Mouse (Mus musculus) liver, postnatal 0 days (tissue): ENCODE measurements around the gene Pold1. TPM values are rescaled to one million over a fixed set of nuclear protein-coding genes. Genes with fewer than 3 reads are reported as not detected.

ENCODE experiments used
- ATAC-seq: fragments of 200-750 bp; cut with Nextera tagmentation; 2 replicates; pipeline ENCODE4 v1.8.0; 2017; ENCODE audit warnings: mild to moderate bottlenecking, moderate library complexity
- DNase-seq: peaks from one replicate; pipeline ENCODE4 v3.0.0-alpha.2; 2016
- H3K27ac ChIP-seq: fragments of 300-500 bp; sonication (generic); 2 replicates; pipeline ENCODE4 v1.5.1; 2014; ENCODE audit warnings: antibody characterized with exemption, moderate library complexity, mild to moderate bottlenecking, low read depth
- H3K27me3 ChIP-seq: fragments of 300-500 bp; sonication (generic); 2 replicates; pipeline ENCODE4 v1.6.1; 2014; ENCODE audit warnings: low read length, control low read depth, mixed read lengths; ENCODE audit not compliant: insufficient read depth
- H3K36me3 ChIP-seq: fragments of 300-500 bp; sonication (generic); replicated peaks from 2 replicates; pipeline ENCODE4 v1.6.1; 2014; ENCODE audit warnings: mild to moderate bottlenecking, control low read depth, low read length, moderate library complexity, mixed read lengths; ENCODE audit not compliant: insufficient read depth
- H3K4me1 ChIP-seq: fragments of 300-500 bp; sonication (generic); 2 replicates; pipeline ENCODE4 v1.6.1; 2014; ENCODE audit warnings: antibody characterized with exemption, mild to moderate bottlenecking, control low read depth; ENCODE audit not compliant: insufficient read depth
- H3K4me2 ChIP-seq: fragments of 300-500 bp; sonication (generic); 2 replicates; pipeline ENCODE4 v1.6.1; 2014; ENCODE audit warnings: low read depth, mild to moderate bottlenecking, low read length, moderate library complexity, mixed read lengths
- H3K4me3 ChIP-seq: fragments of 300-500 bp; sonication (generic); 2 replicates; pipeline ENCODE4 v1.5.1; 2014; ENCODE audit warnings: low read depth, low read length
- H3K9ac ChIP-seq: fragments of 300-500 bp; sonication (generic); replicated peaks from 2 replicates; pipeline ENCODE4 v1.6.1; 2014; ENCODE audit warnings: mild to moderate bottlenecking, moderate library complexity
- H3K9me3 ChIP-seq: fragments of 300-500 bp; sonication (generic); 2 replicates; pipeline ENCODE4 v1.6.1; 2016; ENCODE audit warnings: mild to moderate bottlenecking, control low read depth, low read length, mixed read lengths
- CTCF ChIP-seq: sonication (generic); IDR thresholded peaks from 2 replicates; pipeline ENCODE4 v1.5.1; 2016; ENCODE audit warnings: antibody characterized with exemption, low read depth
- EP300 ChIP-seq: IDR thresholded peaks from 2 replicates; pipeline ENCODE4 v1.6.1; 2016; ENCODE audit warnings: antibody characterized with exemption, low read depth, mild to moderate bottlenecking
- WGBS: fragments of 180-500 bp; shearing (Covaris S2); extraction: QIAGEN DNeasy Blood & Tissue Kit; methylation state at CpG from one replicate; pipeline ENCODE4 v1.1.7; 2014; ENCODE audit not compliant: insufficient replicate concordance; 5-methylcytosine and 5-hydroxymethylcytosine counted together
- polyA plus RNA-seq: library from polyadenylated mRNA; unstranded; fragments of >200 nt; fragmentation: Nextera tagmentation; extraction: Ambion mirVana; gene quantifications from 2 replicates; pipeline ENCODE4 v1.2.1, GENCODE M21; 2015

Pold1 gene
- polyA plus RNA-seq, 1 experiment from 2014 or later: 25.1 TPM

GRCm38 (mm10) chr7:44498922-44499321, 49.7 kb downstream of the Pold1 start:
- Histone ChIP-seq H3K4me3 (no peak overlapping the region), H3K27ac (0 out of 2 replicates have a peak overlapping the region, but pooled peaks have one; percentile 11), H3K4me2 (no peak overlapping the region), H3K9ac (no peak overlapping the region), H3K4me1 (peaks cover 24% of the 10 kb centered on the region), H3K36me3 (no peaks in the 10 kb centered on the region), H3K9me3 (no peaks in the 10 kb centered on the region), H3K27me3 (no peaks in the 10 kb centered on the region)
- 33% methylated on average over 1 of the region's 1 CpGs for WGBS
- no peak for DNase-seq
- no peak for ATAC-seq
- no peak for TF ChIP-seq EP300
- TF ChIP-seq CTCF: no peak

GRCm38 (mm10) chr7:44497361-44498055, 51.1 kb downstream of the Pold1 start:
- ATAC-seq (no peak), DNase-seq (peak; percentile 51)
- H3K4me3 ChIP-seq: peak overlapping the region; percentile 60; the same call in 1 of the 2 replicates
- H3K9me3 ChIP-seq: no peaks in the 10 kb centered on the region
- peak overlapping the region; percentile 81 for H3K4me2 ChIP-seq
- peaks cover 4% of the 10 kb centered on the region for H3K36me3 ChIP-seq
- no peak overlapping the region for H3K9ac ChIP-seq
- H3K27me3 ChIP-seq: no peaks in the 10 kb centered on the region
- TF ChIP-seq CTCF (no peak), EP300 (no peak)
- peak overlapping the region; percentile 95 for H3K27ac ChIP-seq
- 68% methylated on average over 10 of the region's 10 CpGs for WGBS
- peaks cover 24% of the 10 kb centered on the region for H3K4me1 ChIP-seq

- H3K4me3 ChIP-seq: peak overlapping the region; percentile 60
- H3K9ac ChIP-seq: peak overlapping the region; percentile 70
- peak overlapping the region; percentile 81 for H3K4me2 ChIP-seq
- H3K4me1 ChIP-seq: peaks cover 24% of the 10 kb centered on the region
- no peaks in the 10 kb centered on the region for H3K9me3 ChIP-seq
- H3K27me3 ChIP-seq: no peaks in the 10 kb centered on the region
- peak; percentile 56 for ATAC-seq
- H3K36me3 ChIP-seq: peaks cover 12% of the 10 kb centered on the region
- 1% methylated on average over 24 of the region's 26 CpGs for WGBS
- no peak for DNase-seq
- peak overlapping the region; percentile 95 for H3K27ac ChIP-seq
- TF ChIP-seq CTCF: peak; percentile 46
- TF ChIP-seq EP300: no peak
These were observed 51.9 kb downstream of the Pold1 start for GRCm38 (mm10) chr7:44496771-44497109.

- H3K9ac ChIP-seq: peak within 1 kb of the TSS; percentile 70
- TF ChIP-seq EP300 (no peak; the same call in 1 of the 2 replicates), CTCF (peak; percentile 21; the same call in 1 of the 2 replicates)
- H3K27ac ChIP-seq: peak within 1 kb of the TSS; percentile 95
- peak within 1 kb of the TSS; percentile 60 for H3K4me3 ChIP-seq
- no peaks in the 10 kb centered on the region for H3K27me3 ChIP-seq
- H3K36me3 ChIP-seq: peaks cover 17% of the 10 kb centered on the region
- under 1% methylated on average over 58 of the region's 58 CpGs for WGBS
- peak; percentile 97 for DNase-seq
- H3K4me1 ChIP-seq: peaks cover 24% of the 10 kb centered on the region
- peak; percentile 96 for ATAC-seq
- H3K4me2 ChIP-seq: peak within 1 kb of the TSS; percentile 81
- no peaks in the 10 kb centered on the region for H3K9me3 ChIP-seq
These were observed 52.5 kb downstream of the Pold1 start, which contains the start of the genes Emc10 and Fam71e1 for GRCm38 (mm10) chr7:44495992-44496770. Gene Emc10, minus strand, starts transcription at chr7:44496529. Gene Fam71e1, plus strand, starts transcription at chr7:44496581.

- peaks cover 24% of the 10 kb centered on the region for H3K4me1 ChIP-seq
- no peaks in the 10 kb centered on the region for H3K27me3 ChIP-seq
- no peaks in the 10 kb centered on the region for H3K9me3 ChIP-seq
- TF ChIP-seq CTCF (no peak), EP300 (no peak)
- H3K27ac ChIP-seq: no peak overlapping the region
- WGBS: 80% methylated on average over 7 of the region's 7 CpGs
- H3K9ac ChIP-seq: peak overlapping the region; percentile 70
- H3K36me3 ChIP-seq: peaks cover 25% of the 10 kb centered on the region
- ATAC-seq: no peak
- peak; percentile 11 for DNase-seq
- H3K4me2 ChIP-seq: peak overlapping the region; percentile 81
- H3K4me3 ChIP-seq: peak overlapping the region; percentile 60
These were observed 53.6 kb downstream of the Pold1 start for GRCm38 (mm10) chr7:44495086-44495485.

GRCm38 (mm10) chr7:44494681-44495080, 54.0 kb downstream of the Pold1 start:
- TF ChIP-seq CTCF (no peak), EP300 (no peak)
- Histone ChIP-seq H3K9me3 (no peaks in the 10 kb centered on the region), H3K4me2 (0 out of 2 replicates have a peak overlapping the region, but pooled peaks have one; percentile 81), H3K36me3 (peaks cover 25% of the 10 kb centered on the region), H3K27me3 (no peaks in the 10 kb centered on the region), H3K9ac (no peak overlapping the region), H3K4me1 (peaks cover 24% of the 10 kb centered on the region), H3K27ac (no peak overlapping the region), H3K4me3 (no peak overlapping the region)
- WGBS: 86% methylated on average over 12 of the region's 12 CpGs
- DNase-seq: peak; percentile 14
- no peak for ATAC-seq
